Mouse (Mus musculus) Muller cell, postnatal 12 days (primary cell): ENCODE measurements around the gene Gm6588.
"Not testable (repeated sequence)": the region's sequence is repeated elsewhere in the genome, so short reads cannot be mapped to it uniquely, and the experiment has no call there.

Source experiments
- DNase-seq: peaks from one replicate; pipeline ENCODE4 v3.0.0-alpha.2; 2015; ENCODE audit errors: inconsistent ontology term

The Gm6588 gene

DNA sequence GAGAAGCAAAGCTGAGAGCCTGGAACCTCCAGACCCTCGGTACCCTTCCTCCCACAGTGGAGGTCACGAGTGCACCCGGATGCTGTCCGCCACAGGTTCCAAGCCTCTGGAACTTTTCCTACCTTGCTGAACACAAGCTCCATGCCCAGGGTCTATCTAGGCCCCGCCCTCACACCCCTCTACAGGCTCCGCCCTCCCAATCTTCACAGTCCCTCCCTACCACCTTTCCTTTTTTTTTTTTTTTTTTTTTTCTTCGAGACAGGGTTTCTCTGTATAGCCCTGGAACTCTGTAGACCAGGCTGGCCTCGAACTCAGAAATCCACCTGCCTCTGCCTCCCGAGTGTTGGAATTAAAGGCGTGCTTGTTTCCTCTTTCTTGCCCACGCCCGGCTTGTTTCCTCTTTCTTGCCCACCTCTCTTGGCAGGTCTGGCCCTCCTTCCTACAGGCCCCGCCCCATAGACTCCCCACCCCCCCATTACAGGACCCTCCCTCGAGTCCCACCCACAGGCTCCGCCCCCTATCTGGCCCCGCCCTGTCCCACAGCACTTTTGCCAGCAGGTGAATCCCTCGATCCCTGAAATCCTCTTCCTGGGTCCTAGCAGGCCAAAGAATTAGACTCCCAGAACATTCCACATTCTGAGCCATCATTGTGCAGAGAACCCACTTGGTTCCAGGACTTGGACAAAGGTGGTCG, at the start of gene Gm6588:
Gm6588 (plus strand) TSS at position 680 of the 694 bp plus-strand sequence.
- DNase-seq: no peak

DNA sequence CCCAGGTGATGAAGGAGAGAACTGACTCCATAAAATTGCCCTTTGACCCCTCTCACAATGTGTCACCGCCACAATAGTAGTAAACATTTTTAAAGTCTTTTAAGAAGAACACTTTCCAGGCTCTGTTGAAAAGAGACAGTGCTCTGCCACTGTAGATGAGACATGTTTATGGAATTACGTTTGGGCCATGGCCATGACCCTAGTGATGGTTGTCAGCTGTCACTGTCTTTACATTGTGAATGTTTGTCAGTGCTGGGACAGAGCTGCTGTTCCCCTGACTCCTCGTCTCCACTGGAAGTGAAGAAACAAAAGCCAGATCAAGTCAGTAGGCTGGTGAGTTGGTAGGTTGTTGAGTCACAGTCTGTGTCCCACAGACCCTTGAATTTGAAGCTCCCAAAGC, 46.8 kb upstream of the Gm6588 start:
- DNase-seq: no peak

DNA sequence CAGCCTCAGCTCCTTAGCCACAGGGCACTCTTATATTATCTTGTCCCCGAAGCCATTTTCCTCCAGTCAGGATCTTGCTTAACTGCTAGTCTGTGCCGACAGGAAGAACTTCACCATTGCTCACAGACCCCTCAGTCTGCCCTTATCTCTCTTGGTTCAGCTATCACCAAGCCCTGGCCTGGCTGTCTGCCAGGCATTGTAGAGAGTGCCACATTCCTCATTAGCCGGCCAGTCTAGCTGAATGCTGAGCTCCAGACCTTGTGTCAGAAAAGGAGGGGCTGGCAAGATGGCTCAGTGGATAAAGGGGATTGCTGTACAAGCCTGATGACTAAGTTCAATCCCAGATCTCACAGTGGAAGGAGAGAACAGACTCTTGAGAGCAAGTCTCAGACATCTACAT, 43.2 kb upstream of the Gm6588 start:
- DNase-seq: peak; percentile 50

DNA sequence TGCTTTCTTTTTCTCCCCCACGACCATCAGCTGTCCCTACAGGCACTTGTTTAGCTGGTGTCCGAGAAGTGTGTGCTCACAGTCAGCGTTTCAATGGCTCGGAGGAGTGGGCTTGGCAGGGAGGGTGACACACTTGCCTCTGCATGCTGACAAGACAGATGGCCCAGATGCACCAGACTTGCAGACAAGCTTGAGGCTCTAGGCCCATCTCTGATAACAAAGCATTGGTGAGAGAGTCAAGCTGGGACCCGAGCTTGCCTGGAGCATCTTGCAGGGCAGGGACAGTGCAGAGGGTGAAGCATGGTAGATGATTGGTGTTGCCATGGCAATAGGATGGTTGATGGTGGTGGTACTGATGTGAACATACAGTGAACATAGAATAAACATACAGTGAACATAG, 40.0 kb upstream of the Gm6588 start:
- DNase-seq: no peak

DNA sequence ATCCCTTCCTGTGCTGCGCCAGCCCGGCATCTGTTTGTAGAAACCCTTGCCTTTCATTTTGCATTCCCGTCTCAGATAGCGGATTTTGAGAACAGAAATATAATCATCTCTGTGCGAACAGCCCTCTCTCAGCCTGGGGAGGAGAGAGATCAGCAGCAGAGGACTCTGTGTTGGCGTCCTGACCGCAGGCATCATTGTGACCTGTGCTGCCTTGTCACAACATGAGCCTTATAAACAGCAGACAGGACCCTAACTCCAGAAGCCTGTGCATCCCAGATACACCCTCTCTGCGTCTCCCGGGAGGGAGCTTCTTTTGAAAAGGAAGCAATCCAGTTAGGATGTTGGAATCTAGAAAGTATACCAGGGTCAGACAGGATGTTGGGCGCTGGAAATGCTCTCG, 38.2 kb upstream of the Gm6588 start:
- DNase-seq: no peak

DNA sequence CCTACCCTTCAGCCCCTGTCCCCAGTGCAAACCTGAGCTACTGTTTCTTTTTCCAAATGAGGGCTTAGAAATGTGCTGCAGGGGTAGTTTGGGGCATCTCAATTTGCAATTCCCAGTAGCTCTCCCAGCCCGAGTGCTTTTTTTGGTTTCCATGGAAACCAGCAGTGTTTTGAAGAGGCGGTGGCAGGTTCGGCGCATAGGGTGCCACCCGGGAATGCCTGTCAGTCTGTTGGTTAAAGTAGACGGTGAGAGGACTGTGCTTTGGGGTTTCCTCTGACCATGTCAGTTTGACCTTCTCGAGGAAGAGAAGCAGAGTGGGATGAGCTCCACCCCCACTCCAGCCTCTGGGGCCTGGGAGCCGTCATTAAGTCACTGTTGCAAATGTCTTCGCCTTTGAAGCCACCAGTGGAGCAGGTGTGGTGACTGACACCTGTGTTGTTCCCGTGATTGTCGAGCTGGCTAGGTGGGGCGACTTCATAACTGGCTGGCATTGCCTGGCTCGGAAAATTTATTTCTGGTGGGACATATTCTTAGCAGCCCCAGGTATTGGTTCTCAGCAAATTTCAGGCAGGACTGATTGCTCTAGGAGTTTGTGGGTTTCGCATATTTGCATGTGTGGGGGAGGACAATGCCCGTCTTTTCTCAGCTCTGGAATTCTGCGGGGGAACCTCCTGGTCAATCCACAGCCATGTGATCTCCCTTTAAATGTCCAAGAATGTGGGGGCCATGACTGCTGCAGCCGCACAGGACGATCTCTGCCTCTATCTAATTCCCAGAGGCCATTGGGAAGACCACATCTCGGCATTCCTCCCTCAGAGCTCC, 37.5 kb upstream of the Gm6588 start:
- peak; percentile 58 for DNase-seq

DNA sequence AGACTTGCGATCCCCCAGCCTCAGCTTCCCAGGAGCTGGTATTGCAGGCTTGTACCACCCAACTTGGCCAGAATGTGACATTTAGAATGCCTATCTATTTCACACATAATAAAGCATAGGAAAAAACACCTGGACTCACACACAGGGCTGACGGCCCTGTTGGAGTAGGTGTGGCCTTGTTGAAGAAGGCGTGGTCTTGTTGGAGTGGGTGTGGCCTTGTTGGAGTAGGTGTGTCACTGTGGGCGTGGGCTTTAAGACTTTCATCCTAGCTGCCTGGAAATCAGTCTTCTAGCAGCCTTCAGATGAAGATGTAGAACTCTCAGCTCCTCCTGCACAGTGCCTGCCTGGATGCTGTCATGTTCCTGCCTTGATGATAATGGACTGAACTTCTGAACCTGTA, 36.4 kb upstream of the Gm6588 start:
- not testable (repeated sequence) for DNase-seq

DNA sequence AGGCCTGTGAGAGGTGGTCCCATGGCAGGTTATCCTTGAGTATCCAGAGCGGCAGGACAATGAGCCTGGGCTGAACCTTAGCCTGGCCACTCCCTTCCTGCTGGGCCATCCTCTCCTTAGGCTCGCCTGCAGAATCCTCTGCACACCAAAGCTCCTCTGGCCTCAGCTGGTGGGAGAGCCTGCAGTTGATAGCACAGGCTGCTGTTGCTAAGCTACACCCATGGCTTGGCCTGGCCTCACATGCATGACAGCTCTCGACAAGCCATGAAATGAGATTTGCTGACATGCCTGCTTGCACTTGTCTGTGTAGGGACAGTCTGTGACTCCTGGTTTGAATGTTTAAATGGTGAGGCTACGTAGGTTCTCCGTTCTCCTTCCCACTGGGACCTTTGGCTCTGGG, 32.6 kb upstream of the Gm6588 start:
- DNase-seq: no peak

DNA sequence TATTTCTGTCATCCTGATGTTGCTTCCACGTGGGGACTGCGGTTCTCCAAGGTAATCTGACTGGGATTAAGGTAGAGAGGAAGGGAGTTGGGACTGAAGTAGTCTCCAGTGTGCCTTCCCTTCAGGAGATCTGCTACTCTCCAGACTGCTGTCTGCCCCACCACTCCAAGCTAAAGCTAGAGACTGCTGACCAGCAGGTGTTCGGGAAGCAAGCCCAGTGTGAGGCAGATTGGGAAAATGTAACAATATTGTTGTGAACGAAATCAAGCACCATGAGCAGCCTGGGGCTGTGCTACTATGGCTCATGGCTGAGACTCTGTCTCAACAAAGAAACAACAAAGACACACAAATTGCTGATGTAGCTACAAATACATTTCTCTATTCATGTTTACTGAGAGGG, 31.2 kb upstream of the Gm6588 start:
- DNase-seq: no peak

DNA sequence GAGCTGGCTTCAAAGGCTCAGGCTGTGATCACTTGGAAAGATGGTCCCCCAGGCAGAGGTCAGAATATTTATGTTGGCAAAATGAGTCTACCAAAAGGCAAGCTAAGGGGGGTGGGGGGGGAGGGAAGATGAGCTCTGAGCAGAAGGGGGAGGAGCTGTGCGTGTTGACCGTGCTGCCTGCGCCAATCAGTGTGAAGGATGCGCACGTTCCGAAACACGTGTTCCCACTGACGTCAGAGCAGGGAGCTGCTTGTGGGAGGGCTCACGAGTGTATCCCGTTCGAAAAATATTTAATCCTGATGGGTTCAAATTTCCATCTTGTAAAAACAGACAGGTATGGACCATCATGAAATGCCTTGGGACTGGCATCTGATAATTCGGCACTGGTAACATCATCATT, 29.7 kb upstream of the Gm6588 start:
- DNase-seq: no peak

DNA sequence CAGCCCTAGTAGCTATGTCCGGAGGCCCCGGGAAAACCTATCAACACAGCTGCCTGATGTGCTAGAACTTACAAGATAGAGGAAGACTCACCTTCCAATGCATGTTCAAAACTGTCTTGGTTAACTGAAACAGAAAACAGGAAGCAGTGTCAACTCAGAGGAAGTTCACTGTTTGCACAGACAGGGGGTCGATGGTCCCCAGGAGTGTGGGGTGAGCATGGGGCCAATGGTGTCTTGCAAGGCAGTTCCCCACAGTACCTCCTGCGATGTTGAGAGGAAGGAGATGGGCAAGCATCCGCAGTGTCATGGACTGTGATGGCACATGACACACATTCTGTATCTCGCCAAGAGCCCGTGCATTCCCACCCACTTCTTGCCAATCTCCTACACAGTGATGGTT, 22.6 kb upstream of the Gm6588 start:
- DNase-seq: no peak

DNA sequence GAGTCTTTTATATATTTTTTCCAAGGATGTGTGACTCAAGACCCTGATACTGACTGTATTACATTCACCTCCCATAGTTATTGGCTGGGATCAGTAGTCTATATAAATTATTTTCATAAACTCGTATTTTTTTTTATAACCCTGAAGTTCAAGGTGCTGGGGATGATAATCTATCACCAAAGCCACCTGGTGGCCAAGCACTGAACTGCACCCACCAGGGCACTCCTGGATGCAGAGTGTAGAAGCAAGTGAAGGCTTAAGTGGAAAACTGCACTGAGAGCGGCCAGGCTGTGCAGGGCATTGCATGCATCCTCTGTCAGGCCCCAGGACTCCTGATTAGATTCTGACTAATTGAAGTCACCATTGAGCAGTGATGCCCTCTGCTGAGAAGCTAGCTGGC, 21.9 kb upstream of the Gm6588 start:
- peak; percentile 49 for DNase-seq

DNA sequence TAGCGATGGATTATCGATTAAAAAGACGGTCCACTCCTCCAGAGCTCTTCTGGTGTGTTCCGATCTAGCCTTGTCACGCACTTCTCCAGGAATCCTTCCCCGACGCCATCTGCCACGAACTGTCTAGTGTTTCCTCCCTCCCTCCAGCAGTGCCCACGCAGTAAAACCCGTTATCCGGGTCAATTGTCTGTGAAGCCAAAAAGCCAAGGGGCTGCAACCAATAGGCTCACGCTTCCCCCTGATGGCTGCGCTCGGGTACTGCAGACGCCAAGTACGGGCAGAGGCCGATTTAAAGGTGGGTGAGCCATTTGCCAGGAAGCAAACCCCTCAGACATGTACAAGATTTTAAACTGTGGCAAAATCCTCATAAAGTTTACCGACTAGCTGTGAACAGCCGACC, 20.3 kb upstream of the Gm6588 start:
- peak; percentile 62 for DNase-seq

DNA sequence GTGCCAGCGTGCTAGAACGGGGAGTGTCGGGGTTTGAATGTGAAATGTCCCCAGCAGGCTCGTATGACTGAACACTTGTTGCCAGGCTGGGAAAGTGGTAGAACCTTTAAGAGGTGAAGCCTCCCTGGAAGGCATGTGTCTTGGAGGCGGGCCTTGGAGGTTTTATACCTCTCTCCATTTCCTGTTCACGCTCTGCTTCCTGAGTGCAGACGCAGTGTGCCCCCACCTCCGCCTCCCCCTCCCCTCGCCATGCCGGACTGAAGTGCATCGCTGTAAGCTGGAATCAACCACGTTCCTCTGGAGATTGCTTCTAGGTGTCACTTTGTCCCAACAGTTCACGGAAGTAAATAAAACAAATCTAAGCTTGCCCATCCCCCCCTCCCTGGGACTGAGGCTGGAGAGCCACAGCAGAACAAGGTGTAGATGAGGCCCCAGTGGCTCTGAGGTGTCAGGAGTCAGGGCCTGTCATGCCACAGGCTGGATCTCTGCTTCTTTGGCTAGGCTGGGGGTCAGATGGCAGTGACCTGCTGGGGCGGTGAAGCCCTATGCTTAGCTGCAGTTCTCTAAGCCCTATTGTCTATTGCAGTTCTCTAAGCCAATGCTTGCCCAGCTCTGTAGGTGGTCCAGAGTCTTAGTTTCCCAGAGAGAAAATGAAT, 18.0 kb upstream of the Gm6588 start:
- DNase-seq: no peak

DNA sequence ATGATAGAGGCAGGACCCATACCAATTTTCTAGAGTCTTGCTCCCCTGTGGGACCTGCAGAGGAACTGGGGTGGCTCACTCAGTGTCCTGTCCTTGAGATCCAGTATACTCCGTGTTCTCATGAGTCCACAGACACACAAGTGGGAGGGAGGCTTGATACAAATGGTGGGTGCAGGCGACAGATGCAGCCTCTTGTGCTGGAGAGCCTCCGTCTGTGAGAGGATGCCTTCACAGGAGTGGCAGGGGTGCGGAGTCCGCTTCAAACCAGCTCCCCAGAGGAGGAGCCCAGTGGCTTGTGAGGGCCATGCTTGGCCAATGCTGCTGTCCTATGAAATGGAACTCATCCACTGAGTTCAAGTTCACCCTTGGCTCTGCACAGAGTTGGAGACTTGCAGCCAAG, 17.2 kb upstream of the Gm6588 start:
- DNase-seq: no peak

DNA sequence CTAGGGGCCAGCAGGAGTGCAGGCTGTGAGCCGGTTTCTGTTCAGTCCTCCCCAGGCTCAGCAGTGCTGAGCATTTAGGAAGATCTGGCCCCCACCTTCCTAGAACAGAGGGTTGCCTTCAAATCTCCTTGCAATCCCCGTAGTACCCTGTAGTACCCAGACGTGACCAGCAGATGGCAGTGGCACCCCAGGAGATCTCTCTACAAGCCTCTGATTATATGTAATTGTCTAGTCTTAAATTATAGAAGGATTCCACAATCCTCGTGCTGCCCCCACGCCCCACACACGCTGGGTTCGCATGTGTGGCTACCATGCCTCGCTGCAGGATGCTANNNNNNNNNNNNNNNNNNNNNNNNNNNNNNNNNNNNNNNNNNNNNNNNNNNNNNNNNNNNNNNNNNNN, 16.2 kb upstream of the Gm6588 start:
- peak; percentile 67 for DNase-seq

DNA sequence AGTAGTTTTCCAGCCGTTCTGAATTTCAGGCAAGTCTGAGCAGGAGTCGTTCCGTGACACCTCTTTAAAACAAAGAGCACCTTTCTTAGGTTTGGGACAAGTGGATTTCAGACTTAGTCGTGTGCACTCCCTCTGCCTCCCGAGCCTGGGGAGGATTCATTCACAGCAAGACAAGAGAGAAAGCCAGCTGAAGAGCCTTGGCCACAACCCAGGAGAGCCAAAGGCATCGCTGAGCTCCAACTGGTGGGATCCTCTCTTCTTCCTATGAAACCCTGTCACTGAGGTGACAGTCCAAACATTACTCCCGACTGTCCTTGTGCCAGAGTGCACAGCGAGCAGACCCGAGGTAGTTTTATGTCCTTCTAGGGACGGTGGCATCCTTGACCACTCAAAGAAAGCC, 10.7 kb upstream of the Gm6588 start:
- DNase-seq: no peak

DNA sequence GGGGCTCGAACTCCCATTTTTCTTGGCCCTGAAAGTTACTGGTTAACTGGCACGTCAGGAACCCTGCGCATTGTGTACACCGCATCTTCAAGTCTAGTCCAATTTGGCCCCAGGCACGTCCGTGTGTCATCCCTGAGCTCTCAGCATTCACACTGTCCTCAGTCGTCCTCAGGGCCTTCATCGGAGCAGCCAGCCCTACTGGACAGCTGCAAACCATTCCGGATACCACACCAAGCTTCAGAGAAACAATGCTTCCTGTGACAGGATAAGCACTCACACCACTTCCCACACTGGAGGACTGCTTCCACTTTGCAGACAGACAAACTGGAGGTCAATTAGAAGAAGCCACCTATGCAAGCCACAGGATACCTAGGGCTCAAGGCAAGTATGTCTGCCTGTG, 3.9 kb downstream of the Gm6588 start:
- no peak for DNase-seq

DNA sequence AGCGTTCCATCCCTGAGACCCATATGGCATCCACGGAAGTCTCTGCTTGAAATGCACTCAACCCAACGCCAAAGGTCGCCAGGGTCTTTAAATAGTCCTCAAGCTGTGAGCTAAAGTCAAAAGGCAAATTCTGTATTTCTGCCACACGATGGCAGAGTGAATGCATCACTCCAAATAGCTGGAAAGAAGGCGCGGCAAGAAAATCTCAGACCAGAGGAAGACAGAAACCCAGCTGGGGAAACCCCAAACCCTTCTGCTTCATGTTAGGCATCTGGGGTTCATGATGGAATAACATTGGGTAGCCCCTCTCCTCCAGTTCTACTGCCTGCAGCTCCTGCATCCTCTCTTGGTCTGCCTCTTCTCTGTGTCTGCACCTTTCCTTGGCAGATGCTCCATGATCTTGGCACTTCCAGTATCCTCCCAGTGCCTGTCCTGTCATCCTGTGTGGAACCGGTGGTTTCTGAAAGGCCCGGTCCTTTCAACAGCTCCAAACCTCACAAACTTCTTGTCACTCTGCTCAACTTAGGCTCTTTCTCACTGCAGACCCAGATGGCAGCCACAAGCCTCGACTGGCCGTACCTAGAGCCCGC, 5.8 kb downstream of the Gm6588 start:
- no peak for DNase-seq

DNA sequence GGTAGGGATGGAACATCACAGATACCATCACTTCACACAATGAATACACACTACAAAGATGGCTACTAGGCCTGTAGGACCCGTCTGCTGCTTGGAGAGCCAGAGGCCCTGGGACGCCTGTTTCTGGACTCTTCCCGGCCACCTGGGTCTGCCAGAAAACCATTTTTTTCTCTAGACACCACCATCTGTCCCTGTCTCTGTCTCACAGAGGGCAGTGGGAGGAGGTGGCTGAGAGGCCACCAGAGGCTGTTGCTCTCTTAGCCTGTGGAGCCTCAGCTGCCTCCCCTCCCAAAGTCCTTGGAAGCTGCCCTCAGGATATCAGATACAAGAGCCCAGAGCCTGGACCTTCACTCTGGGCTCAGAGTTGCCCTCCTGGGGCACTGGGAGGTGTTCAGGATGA, 10.7 kb downstream of the Gm6588 start:
- DNase-seq: no peak

DNA sequence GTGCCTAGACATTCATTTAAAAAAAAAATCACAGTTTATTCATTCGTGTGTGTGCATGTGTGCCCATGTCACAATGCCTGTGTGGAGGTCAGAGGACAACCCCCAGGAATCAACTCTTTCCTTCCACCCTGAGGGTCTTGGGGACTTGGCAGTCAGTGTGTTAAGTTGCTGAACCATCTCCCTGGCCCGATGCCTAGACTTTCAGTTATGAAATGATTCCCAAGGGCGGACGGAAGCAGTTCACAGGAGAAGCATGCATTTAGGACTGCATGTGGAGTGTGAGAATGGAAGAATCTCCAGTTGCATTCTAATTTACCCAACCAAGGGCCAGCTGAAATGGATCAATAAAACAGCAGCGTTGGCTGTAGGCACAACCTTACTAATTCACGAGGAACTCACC, 17.1 kb downstream of the Gm6588 start:
- DNase-seq: no peak

DNA sequence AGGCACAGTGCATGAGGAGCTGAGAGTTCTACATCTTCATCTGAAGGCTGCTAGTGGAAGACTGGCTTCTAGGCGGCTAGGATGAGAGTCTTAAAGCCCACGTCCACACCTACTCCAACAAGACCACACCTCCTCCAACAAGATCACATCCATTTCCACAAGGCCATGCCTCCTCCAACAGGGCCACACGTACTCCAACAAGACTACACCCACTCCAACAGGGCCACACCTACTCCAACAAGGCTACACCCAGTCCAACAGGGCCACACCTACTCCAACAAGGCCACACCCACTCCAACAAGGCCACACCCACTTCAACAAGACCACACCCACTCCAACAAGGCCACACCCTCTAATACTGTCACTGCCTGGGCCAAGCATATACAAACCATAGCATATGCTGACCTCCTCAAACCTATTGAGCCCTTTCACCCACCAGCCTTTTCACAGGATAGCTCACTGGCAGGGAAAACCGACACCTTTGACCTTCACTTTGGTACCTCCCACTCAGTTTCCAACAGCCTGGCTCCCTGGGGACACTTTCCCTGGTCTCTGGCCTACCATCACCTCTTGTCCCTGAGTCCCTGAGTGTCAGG, 19.9 kb downstream of the Gm6588 start:
- DNase-seq: no peak
